Mouse (Mus musculus) heart, postnatal 10 days (tissue): Measurements from ENCODE around the gene Csrp2. TPM values are rescaled to one million over a fixed set of nuclear protein-coding genes. Genes with fewer than 3 reads are reported as not detected.
A peak's percentile ranks its signal among the peaks of the same experiment; 100 is the strongest.

Experiments
- DNase-seq, 2 experiments: peaks; one replicate each; pipeline ENCODE4 v3.0.0; 2021
- intact Hi-C: fragments of 180-260 bp; cut with DNase I; formaldehyde crosslinking; loops from one replicate; pipeline ENCODE4 v1.15.1; 2025
- total RNA-seq, 2 experiments: library from RNA; stranded (reverse); gene quantifications; 2 replicates each; pipeline ENCODE4 v1.2.3; 2021

The Csrp2 gene
- 100 to 1,000 TPM; 155 to 161 TPM for total RNA-seq

- intact Hi-C loops: no loop called here
Measured at GRCm38 (mm10) chr10:110919531-110920343, at the start of gene Csrp2. Gene Csrp2, plus strand, starts transcription at chr10:110919789.

GRCm38 (mm10) chr10:110874853-110875252 is 44.7 kb upstream of the Csrp2 start:
- intact Hi-C loops: no loop called here
- no peak for DNase-seq

More at GRCm38 (mm10) chr10:110919531-110920343, at the start of gene Csrp2:
- DNase-seq: peak; percentile 94

GRCm38 (mm10) chr10:110876956-110877355 is 42.6 kb upstream of the Csrp2 start:
- intact Hi-C loops: no loop called here
- DNase-seq: no peak

GRCm38 (mm10) chr10:110877851-110878250 is 41.7 kb upstream of the Csrp2 start:
- intact Hi-C loops: no loop called here

GRCm38 (mm10) chr10:110878641-110879040 is 40.9 kb upstream of the Csrp2 start:
- intact Hi-C loops: no loop called here
- peak in 1 of 2 experiments; percentile 33 for DNase-seq

More at GRCm38 (mm10) chr10:110877851-110878250, 41.7 kb upstream of the Csrp2 start:
- no peak for DNase-seq

GRCm38 (mm10) chr10:110879426-110880066 is 40.0 kb upstream of the Csrp2 start:
- intact Hi-C loops: no loop called here

GRCm38 (mm10) chr10:110881346-110881745 is 38.2 kb upstream of the Csrp2 start:
- DNase-seq: no peak
- intact Hi-C loops: no loop called here

More at GRCm38 (mm10) chr10:110879426-110880066, 40.0 kb upstream of the Csrp2 start:
- DNase-seq: peak in 1 of 2 experiments; percentile 32

- intact Hi-C loops: no loop called here
- no peak for DNase-seq
Measured at GRCm38 (mm10) chr10:110882701-110883100, 36.9 kb upstream of the Csrp2 start.

- intact Hi-C loops: no loop called here
- no peak for DNase-seq
Measured at GRCm38 (mm10) chr10:110890656-110891272, 28.8 kb upstream of the Csrp2 start.

GRCm38 (mm10) chr10:110899744-110900501 is 19.7 kb upstream of the Csrp2 start:
- peak; percentile 19 to 31 for DNase-seq
- intact Hi-C loops: no loop called here

GRCm38 (mm10) chr10:110903862-110904261 is 15.7 kb upstream of the Csrp2 start:
- intact Hi-C loops: no loop called here
- DNase-seq: no peak

GRCm38 (mm10) chr10:110916666-110917344 is 2.8 kb upstream of the Csrp2 start:
- intact Hi-C loops: no loop called here
- no peak for DNase-seq

GRCm38 (mm10) chr10:110917521-110917920 is 2.1 kb upstream of the Csrp2 start:
- DNase-seq: no peak
- intact Hi-C loops: no loop called here

GRCm38 (mm10) chr10:110918414-110919391 is 886 bp upstream of the Csrp2 start:
- DNase-seq: peak; percentile 55 to 67
- intact Hi-C loops: no loop called here

- no peak for DNase-seq
- intact Hi-C loops: no loop called here
Measured at GRCm38 (mm10) chr10:110920368-110920950, 870 bp downstream of the Csrp2 start.

- intact Hi-C loops: no loop called here
- no peak for DNase-seq
Measured at GRCm38 (mm10) chr10:110921890-110922289, 2.3 kb downstream of the Csrp2 start.

- peak in 1 of 2 experiments; percentile 4 for DNase-seq
- intact Hi-C loops: no loop called here
Measured at GRCm38 (mm10) chr10:110922612-110923011, 3.0 kb downstream of the Csrp2 start.

GRCm38 (mm10) chr10:110927491-110927890 is 7.9 kb downstream of the Csrp2 start:
- DNase-seq: peak; percentile 77 to 81

More at GRCm38 (mm10) chr10:110927491-110927890, 7.9 kb downstream of the Csrp2 start:
- intact Hi-C loops: no loop called here
